Mouse (Mus musculus): ENCODE measurements around the gene Hectd1.

Hectd1 gene

DNA sequence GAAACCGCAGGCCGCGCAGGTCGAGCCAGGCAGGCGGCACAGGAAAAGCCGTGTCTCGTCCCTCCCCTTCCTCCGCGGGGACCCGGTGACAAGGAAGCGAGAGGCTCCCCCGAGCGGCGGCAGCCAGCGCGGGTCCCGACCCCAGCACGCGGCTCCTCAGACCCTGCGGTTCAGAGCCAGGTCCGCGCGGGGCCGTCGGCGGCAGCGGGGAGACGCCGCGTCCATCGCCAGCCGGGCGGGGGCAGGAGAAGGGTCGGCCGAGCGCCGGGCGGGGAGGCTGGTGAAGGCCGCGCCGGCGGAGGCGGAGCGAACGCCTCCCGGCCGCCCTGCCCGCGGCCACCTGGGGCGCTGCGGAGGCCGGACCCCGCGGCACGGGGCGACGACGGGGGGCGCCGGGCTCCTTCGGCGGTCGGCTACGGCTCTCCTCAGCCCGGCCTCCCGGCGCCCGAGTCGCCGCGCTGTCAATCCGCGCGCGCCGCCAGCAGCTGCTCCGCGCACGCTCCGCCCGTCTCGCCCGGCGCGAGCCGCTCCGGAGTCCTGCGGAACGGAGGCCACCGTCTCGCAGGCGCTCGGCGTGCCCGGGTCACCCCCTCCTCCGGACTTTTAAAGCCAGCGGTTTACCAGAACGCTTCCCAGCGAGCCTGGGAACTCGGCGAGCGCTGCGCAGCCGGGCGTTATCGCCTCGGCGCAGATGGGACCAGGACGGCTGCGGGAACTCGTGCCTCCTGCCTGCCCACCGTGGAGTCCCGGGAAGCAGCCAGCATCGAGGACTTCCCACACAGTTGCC lies at the start of gene Hectd1:
Hectd1 (minus strand) TSS at position 247 of the 787 bp plus-strand sequence.
- peak; percentile 88 for DNase-seq

DNA sequence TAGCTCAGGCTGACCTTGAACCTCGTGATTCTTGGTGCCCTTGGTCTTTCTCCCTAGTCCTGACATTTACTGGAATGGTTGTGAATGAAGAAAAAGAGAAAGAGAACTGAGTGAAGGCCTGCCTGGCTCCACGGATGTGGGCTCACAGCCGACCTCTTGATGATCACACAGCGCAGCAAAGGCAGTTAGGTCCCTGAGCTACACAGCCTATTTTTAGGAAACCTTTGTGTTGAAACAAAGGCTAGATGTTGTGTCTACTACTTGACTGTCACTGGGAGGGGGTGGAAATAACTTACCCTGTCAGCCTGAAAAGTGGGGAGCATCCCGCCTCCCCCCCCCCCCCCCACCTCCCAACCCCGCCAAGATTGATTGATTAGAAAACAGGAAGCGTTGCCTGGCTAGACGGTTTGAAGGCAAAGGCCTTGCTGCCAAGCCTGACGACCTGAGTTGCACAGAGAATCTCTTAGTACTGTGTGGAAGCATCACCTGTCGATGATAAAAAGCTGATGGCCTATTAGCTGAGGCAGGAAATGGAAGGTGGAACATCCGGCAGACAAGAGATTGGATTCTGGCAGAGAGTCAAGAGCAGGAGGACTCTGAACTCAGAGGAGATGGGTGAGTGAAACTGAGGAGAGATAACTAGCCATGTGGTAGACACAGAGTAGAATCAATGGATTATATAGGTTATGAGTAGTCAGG lies 42.3 kb upstream of the Hectd1 start:
- DNase-seq: no peak

DNA sequence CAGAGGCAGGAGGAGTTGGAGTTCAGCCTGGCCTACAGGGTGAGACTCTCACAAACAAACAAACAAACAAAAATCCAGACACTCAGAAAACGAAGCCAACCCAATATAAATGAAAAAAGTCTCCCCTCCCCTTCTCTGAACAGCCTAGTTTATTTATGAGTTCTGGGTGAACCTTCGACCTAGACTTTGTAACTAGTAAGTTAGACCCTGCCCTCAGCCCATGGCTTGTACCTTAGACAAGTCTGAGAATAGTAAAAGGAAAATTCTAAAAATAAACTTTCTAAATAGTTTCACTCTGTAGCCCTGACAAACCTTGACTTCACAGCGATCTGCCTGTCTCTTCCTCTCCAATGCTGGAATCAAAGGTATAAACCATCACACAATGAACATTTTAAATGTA lies 40.2 kb upstream of the Hectd1 start:
- no peak for DNase-seq

GRCm38 (mm10) chr12:51867076-51867475 lies 37.7 kb upstream of the Hectd1 start:
- no peak for DNase-seq

- no peak for DNase-seq
Observed at GRCm38 (mm10) chr12:51866226-51866910, 37.0 kb upstream of the Hectd1 start.

DNA sequence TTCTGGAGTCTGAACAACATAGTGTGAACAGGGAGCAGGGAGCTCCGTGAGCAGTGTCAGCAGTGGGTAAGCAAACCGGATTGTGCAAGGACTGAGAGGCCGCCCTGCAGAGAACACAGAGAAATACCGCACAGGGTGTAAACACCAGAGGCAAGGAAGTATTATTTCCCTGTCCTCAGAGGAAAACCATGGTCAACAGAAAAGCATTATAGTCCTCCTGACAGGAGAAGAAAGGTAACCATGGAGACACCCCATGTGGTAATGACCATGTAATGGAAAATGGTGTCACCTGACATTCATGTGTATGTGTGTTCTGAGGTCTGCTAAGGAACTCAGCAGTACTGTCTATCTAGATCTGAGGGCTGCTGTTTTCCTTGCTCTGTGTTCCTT lies 36.4 kb upstream of the Hectd1 start:
- no peak for DNase-seq

- DNase-seq: no peak
Observed at GRCm38 (mm10) chr12:51865061-51865789, 35.9 kb upstream of the Hectd1 start.

- DNase-seq: no peak
Observed at GRCm38 (mm10) chr12:51863116-51864002, 34.0 kb upstream of the Hectd1 start.

- DNase-seq: no peak
Observed at GRCm38 (mm10) chr12:51858134-51859028, 29.0 kb upstream of the Hectd1 start.

DNA sequence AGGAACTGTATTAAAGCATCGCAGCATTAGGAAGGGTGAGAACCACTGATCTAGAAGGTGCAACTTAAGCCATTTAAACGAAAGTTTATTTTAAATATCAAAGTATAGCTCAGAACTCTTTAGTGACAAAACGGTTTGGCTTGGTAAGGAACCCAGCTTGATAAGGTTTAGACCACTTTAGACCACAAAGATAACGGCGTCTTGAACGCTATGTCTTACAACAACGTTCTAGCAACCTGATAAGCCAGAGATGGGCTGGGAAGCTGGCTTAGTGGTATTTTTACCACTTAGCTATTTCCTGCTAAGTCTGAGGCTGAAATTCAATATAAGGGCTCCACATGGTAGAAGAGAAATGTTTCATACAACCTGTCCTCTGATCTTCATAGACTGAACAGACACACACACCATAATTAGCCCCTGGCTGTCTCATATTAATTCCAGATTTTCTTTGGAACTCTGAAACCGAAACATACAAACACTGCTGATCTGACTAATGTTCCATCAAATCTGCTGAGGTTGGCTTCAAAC lies 27.5 kb upstream of the Hectd1 start:
- DNase-seq: no peak

GRCm38 (mm10) chr12:51855872-51856271 lies 26.5 kb upstream of the Hectd1 start:
- no peak for DNase-seq

GRCm38 (mm10) chr12:51855453-51855852 lies 26.1 kb upstream of the Hectd1 start:
- no peak for DNase-seq

GRCm38 (mm10) chr12:51851617-51852016 lies 22.3 kb upstream of the Hectd1 start:
- DNase-seq: no peak

DNA sequence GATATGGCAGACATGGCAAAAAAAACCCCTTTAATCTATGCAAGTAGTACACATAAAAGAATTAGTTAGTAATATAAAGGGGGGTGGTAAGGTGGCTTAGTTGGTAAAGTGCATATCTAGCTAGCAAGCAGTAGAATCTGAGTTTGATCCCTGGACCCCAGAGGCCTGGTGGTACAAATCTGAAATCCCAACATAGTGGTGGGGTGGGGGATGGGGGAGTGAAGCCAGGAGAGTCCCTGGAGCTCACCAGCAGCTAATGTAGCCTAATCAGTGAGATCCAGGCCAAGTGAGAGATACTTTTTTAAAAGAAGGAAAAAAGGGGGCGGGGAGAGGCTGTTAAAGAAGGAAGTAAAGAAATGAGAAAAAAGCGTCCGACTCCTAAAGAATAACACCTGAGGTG lies 21.8 kb upstream of the Hectd1 start:
- DNase-seq: no peak

- no peak for DNase-seq
Observed at GRCm38 (mm10) chr12:51850339-51850738, 21.0 kb upstream of the Hectd1 start.

- DNase-seq: no peak
Observed at GRCm38 (mm10) chr12:51849902-51850301, 20.6 kb upstream of the Hectd1 start.

GRCm38 (mm10) chr12:51847953-51848680 lies 18.8 kb upstream of the Hectd1 start:
- no peak for DNase-seq

DNA sequence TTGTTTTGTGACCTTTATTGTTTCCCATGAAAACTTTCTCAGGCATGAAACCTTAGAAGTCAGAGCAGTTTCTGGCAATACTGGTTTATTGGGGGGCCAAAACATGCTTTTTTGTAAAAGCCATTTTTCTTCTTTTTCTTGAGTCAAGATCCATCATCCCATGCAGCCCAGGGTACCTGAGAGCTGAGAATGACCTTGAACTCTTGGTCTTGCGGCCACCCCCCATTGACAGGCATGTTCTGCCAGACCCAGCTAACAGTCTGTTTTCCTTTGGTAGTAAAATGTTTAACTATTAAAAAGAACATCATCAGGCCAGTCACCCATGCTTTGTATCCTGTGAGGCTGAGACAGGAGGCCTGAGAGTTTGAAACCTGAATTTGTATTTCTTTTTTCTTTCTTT lies 15.9 kb upstream of the Hectd1 start:
- DNase-seq: no peak

GRCm38 (mm10) chr12:51844771-51845256 lies 15.5 kb upstream of the Hectd1 start:
- DNase-seq: peak; percentile 78
